Mouse (Mus musculus) right cerebral cortex, adult 2 months (tissue): ENCODE results near the gene Vps72.

Experiments used
- DNase-seq, 2 experiments: peaks; one replicate each; pipeline ENCODE4 v3.0.0; 2021 to 2022; ENCODE audit warnings: low spot score in 2 of 2

Vps72 gene

GRCm38 (mm10) chr3:95164840-95165239 is 54.0 kb downstream of the Vps72 start:
- DNase-seq, result no peak

- no peak for DNase-seq
Measured at GRCm38 (mm10) chr3:95169996-95170395, 59.2 kb downstream of the Vps72 start.

GRCm38 (mm10) chr3:95171105-95171504 is 60.3 kb downstream of the Vps72 start:
- no peak for DNase-seq
